Mouse (Mus musculus) cerebellum, adult 2 months (tissue): ENCODE results near the gene Tpi1.

Experiments
- CTCF ChIP-seq: fragments of 200-500 bp; IDR thresholded peaks from 2 replicates; pipeline ENCODE4 v1.5.1; 2011; ENCODE audit warnings: low read depth, mild to moderate bottlenecking, control low read depth, low read length, moderate library complexity, borderline replicate concordance; ENCODE audit not compliant: insufficient read depth
- POLR2A ChIP-seq: fragments of 200-500 bp; IDR thresholded peaks from 2 replicates; pipeline ENCODE4 v1.6.1; 2011; ENCODE audit warnings: low read length, control low read depth, borderline replicate concordance; ENCODE audit not compliant: insufficient read depth

DNA sequence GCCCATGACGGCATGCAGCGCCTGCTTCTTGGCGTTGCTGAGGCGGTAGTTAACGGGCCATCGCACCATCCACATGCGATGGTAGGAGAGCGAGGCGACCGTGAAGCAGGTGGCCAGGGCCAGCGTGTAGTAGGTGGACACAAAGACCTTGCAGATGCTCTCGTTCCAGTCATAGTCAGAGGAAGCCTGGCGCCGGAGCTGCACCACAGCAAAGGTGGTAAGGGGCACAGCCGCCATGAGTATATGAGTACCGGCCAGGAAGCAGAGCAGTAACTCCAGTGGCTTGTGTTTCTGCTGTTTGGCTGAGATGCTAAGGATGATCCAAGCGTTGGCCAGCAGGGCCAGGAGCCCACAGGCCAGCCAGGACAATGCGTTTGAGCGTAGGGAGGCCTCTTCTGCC lies 47.2 kb upstream of the Tpi1 start:
- TF ChIP-seq CTCF = no peak
- no peak for TF ChIP-seq POLR2A
